10 mouse cellular contexts compared by ENCODE assay signal in the genomic region with DNA sequence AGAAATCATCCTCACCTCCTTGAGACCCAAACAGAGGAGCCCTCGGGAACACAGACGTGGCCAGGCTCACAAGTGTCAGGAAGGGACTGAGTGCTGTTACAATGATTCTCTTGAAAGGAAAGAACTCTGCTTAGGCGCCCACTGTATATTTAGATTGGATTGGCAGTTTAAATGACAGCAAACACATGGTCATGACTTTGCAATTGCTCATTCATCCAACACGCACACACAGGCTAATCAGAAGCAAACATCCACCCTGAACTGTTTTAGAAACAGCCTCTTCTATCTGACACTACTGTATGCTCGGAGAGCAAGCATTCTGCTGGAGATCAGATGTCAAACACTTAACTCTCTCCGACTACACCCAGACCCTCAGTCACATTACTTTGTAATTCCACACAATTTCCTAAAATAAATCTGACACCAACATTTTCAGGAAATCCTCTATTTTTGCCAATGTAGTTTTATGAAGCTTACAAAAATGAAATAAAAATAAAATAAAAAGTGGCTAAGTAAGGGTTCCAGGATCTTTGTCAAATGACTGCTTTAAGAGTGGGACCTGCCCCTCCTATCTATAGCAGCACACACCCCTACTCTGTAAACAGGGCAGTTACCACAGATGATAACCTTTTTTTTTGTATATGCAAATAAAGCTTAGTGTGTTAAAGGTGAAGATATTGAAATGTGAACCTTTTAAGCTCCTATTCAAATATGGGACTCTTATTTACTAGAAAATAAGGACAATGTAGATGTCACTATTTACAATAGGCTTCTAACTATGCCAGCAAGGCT.
DNase-seq lines count a peak whose midpoint lies in the region; ATAC-seq lines count a peak whose summit lies in the region.
"Had no signal": no experiment of that assay in that cellular context is flagged by ENCODE, and none has a peak within 500 bp of the region (broad histone marks: within the 10 kb centered on the region; RNA-seq: fewer than 3 reads in every experiment).

No protein-coding gene starts in this region.

- peak overlapping the region; percentile 37 for H3K9ac ChIP-seq in liver, embryonic 11.5 days (ENCODE audit: low read depth, low read length)

- DNase-seq in heart, embryonic 10.5 days (ENCODE audit: low spot score) = peak; percentile 84
- DNase-seq in heart, adult 9 months (ENCODE audit: low spot score in 2 of 2) = no peak
- DNase-seq in spleen, postnatal 36 days (ENCODE audit: low spot score in 2 of 2) = peak; percentile 22 to 45
- DNase-seq in spleen, adult 18-20 months = no peak
- DNase-seq in liver, embryonic 11.5 days (ENCODE audit: low spot score) = no peak
- DNase-seq in testis, postnatal 10 days (ENCODE audit: low spot score) = no peak
- DNase-seq in thymus, postnatal 10 days (ENCODE audit: low spot score in 2 of 2) = no peak
- DNase-seq: adrenal gland, postnatal 25 days; layer of hippocampus, postnatal 36 days had no signal

- ATAC-seq in liver, embryonic 11.5 days (replicated peaks; ENCODE audit: low FRiP score) = peak; percentile 98
- ATAC-seq in inflammation-experienced regulatory T-cells, adult 6 months = no peak

- peak overlapping the region; percentile 43 for H3K4me3 ChIP-seq in heart, embryonic 10.5 days
- peak overlapping the region; percentile 47 for H3K4me3 ChIP-seq in liver, embryonic 11.5 days (ENCODE audit: low read depth, low read length)

- peak overlapping the region; percentile 59 for H3K4me2 ChIP-seq in liver, embryonic 11.5 days

- peaks cover 44% of the 10 kb centered on the region for H3K4me1 ChIP-seq in heart, embryonic 10.5 days
- H3K4me1 ChIP-seq in liver, embryonic 11.5 days (replicated peaks; ENCODE audit: control insufficient read depth, insufficient read depth, low read length) = peaks cover 15% of the 10 kb centered on the region

- WGBS in heart, embryonic 10.5 days = 6% methylated on average over 6 of the region's 6 CpGs
- 12% methylated on average over 6 of the region's 6 CpGs for WGBS in liver, embryonic 11.5 days

- no peaks in the 10 kb centered on the region for H3K27me3 ChIP-seq in heart, embryonic 10.5 days (ENCODE audit: insufficient read depth, poor library complexity, severe bottlenecking)
- H3K27me3 ChIP-seq in liver, embryonic 11.5 days (replicated peaks; ENCODE audit: control insufficient read depth, insufficient read depth, low read length) = no peaks in the 10 kb centered on the region

- H3K36me3 ChIP-seq in heart, embryonic 10.5 days = no peaks in the 10 kb centered on the region
- no peaks in the 10 kb centered on the region for H3K36me3 ChIP-seq in liver, embryonic 11.5 days (ENCODE audit: control insufficient read depth, insufficient read depth, low read length)

- H3K9me3 ChIP-seq in heart, embryonic 10.5 days = no peaks in the 10 kb centered on the region
- H3K9me3 ChIP-seq in liver, embryonic 11.5 days (ENCODE audit: control insufficient read depth, low read length) = no peaks in the 10 kb centered on the region

- peak overlapping the region; percentile 73 for H3K27ac ChIP-seq in heart, embryonic 10.5 days
- H3K27ac ChIP-seq in liver, embryonic 11.5 days (ENCODE audit: low read depth, low read length) = peak overlapping the region; percentile 92

Comparison
In these comparisons a context has a peak if more than half of its experiments do, and no peak if none do; other contexts are left out.
1. DNase-seq: peak in heart, embryonic 10.5 days (single experiment) and spleen, postnatal 36 days (2 of 2); none in heart, adult 9 months (0 of 2), spleen, adult 18-20 months (0 of 2), liver, embryonic 11.5 days (single experiment), testis, postnatal 10 days (single experiment) and thymus, postnatal 10 days (0 of 2).